Mouse (Mus musculus): ENCODE results near the gene Phf10. TPM values are rescaled to one million over a fixed set of nuclear protein-coding genes. Genes with fewer than 3 reads are reported as not detected.
"Not testable (repeated sequence)": the region's sequence is repeated elsewhere in the genome, so short reads cannot be mapped to it uniquely, and the experiment has no call there.

Phf10 gene
- polyA plus RNA-seq, 1 experiment from 2014 or later, result 48.6 TPM

DNA sequence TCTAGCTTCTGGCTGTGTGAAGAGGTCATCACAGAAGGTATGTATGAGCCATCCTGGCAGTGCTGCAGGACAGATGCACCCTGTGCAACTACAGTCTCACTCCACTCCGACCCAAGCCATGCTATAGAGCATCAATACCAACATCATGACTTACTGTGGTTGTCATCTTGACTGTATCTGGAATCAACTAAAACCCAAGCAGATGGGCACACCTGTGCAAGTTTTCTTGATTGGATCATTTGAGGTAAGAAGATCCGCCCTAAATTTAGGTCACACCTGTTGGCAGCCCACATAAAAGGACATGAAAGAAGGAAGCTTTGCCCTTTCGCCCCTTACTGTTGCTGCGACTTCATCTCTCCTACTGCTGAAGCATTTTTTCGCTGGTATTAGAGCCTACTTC is 51.7 kb downstream of the Phf10 start:
- Histone ChIP-seq H3K4me2 (ENCODE audit: low read length) (no peak overlapping the region), H3K4me3 (ENCODE audit: low read depth, low read length) (no peak overlapping the region), H3K27ac (ENCODE audit: low read depth) (no peak overlapping the region), H3K4me1 (replicated peaks; ENCODE audit: control insufficient read depth, insufficient read depth, low read length) (no peaks in the 10 kb centered on the region), H3K27me3 (replicated peaks; ENCODE audit: control insufficient read depth, insufficient read depth, low read length) (no peaks in the 10 kb centered on the region), H3K36me3 (ENCODE audit: control insufficient read depth, insufficient read depth, low read length) (no peaks in the 10 kb centered on the region), H3K9ac (ENCODE audit: low read length) (no peak overlapping the region), H3K9me3 (ENCODE audit: control insufficient read depth, low read length) (no peaks in the 10 kb centered on the region)
- DNase-seq (ENCODE audit: low spot score) (peak; percentile 24), ATAC-seq (replicated peaks; ENCODE audit: low FRiP score, low TSS enrichment, low read depth) (no peak)
- 88% methylated on average over 5 of the region's 5 CpGs for WGBS

- WGBS, result 63% methylated on average over 12 of the region's 12 CpGs
- no peak overlapping the region for H3K4me3 ChIP-seq (ENCODE audit: low read depth, low read length)
These were observed 53.9 kb downstream of the Phf10 start for GRCm38 (mm10) chr17:14907136-14907535.

DNA sequence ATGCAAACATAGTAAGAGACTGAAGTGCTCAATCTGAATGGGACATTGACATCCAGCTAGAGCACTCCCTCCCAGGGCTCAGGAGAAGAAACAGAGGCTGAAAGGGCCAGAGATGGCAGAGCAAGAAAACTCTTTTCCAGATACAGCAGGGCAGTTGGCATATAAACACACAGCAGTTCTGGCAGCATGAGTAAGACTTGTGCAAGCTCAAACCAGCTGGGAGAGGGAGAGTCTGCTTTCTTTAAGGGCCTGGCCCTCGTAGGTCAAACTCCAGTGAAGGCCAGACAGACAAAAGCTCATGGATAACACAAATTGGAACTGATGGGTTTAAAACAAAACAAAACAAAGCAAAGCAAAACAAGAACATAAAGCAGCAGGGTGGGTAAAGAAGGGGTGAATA is 54.5 kb downstream of the Phf10 start:
- 30% methylated on average over 1 of the region's 1 CpGs for WGBS
- Histone ChIP-seq H3K4me2 (ENCODE audit: low read length) (no peak overlapping the region), H3K36me3 (ENCODE audit: control insufficient read depth, insufficient read depth, low read length) (no peaks in the 10 kb centered on the region), H3K9me3 (ENCODE audit: control insufficient read depth, low read length) (no peaks in the 10 kb centered on the region), H3K27me3 (replicated peaks; ENCODE audit: control insufficient read depth, insufficient read depth, low read length) (no peaks in the 10 kb centered on the region), H3K4me3 (ENCODE audit: low read depth, low read length) (no peak overlapping the region), H3K4me1 (replicated peaks; ENCODE audit: control insufficient read depth, insufficient read depth, low read length) (no peaks in the 10 kb centered on the region), H3K27ac (ENCODE audit: low read depth) (no peak overlapping the region), H3K9ac (ENCODE audit: low read length) (no peak overlapping the region)
- ATAC-seq (replicated peaks; ENCODE audit: low FRiP score, low TSS enrichment, low read depth) (no peak), DNase-seq (ENCODE audit: low spot score) (peak; percentile 25)

More at GRCm38 (mm10) chr17:14907136-14907535, 53.9 kb downstream of the Phf10 start:
- no peaks in the 10 kb centered on the region for H3K27me3 ChIP-seq (replicated peaks; ENCODE audit: control insufficient read depth, insufficient read depth, low read length)
- ATAC-seq (replicated peaks; ENCODE audit: low FRiP score, low TSS enrichment, low read depth) (no peak), DNase-seq (ENCODE audit: low spot score) (no peak)
- H3K4me2 ChIP-seq (ENCODE audit: low read length), result no peak overlapping the region
- H3K36me3 ChIP-seq (ENCODE audit: control insufficient read depth, insufficient read depth, low read length), result no peaks in the 10 kb centered on the region
- no peaks in the 10 kb centered on the region for H3K9me3 ChIP-seq (ENCODE audit: control insufficient read depth, low read length)
- no peak overlapping the region for H3K9ac ChIP-seq (ENCODE audit: low read length)
- no peak overlapping the region for H3K27ac ChIP-seq (ENCODE audit: low read depth)
- H3K4me1 ChIP-seq (replicated peaks; ENCODE audit: control insufficient read depth, insufficient read depth, low read length), result no peaks in the 10 kb centered on the region

- WGBS, result 60% methylated on average over 7 of the region's 7 CpGs
- Histone ChIP-seq H3K4me1 (replicated peaks; ENCODE audit: control insufficient read depth, insufficient read depth, low read length) (no peaks in the 10 kb centered on the region), H3K27ac (ENCODE audit: low read depth) (no peak overlapping the region), H3K4me2 (ENCODE audit: low read length) (no peak overlapping the region), H3K9me3 (ENCODE audit: control insufficient read depth, low read length) (no peaks in the 10 kb centered on the region), H3K4me3 (ENCODE audit: low read depth, low read length) (no peak overlapping the region), H3K36me3 (ENCODE audit: control insufficient read depth, insufficient read depth, low read length) (no peaks in the 10 kb centered on the region), H3K9ac (ENCODE audit: low read length) (no peak overlapping the region), H3K27me3 (replicated peaks; ENCODE audit: control insufficient read depth, insufficient read depth, low read length) (no peaks in the 10 kb centered on the region)
- DNase-seq (ENCODE audit: low spot score), result peak; percentile 89
- ATAC-seq (replicated peaks; ENCODE audit: low FRiP score, low TSS enrichment, low read depth), result 0 out of 2 replicates have a peak, but pooled peaks have one; percentile 23
These were observed 56.3 kb downstream of the Phf10 start for GRCm38 (mm10) chr17:14904637-14905265.

- DNase-seq (ENCODE audit: low spot score) (no peak), ATAC-seq (replicated peaks; ENCODE audit: low FRiP score, low TSS enrichment, low read depth) (no peak)
- no peaks in the 10 kb centered on the region for H3K27me3 ChIP-seq (replicated peaks; ENCODE audit: control insufficient read depth, insufficient read depth, low read length)
- no peak overlapping the region for H3K27ac ChIP-seq (ENCODE audit: low read depth)
- no peak overlapping the region for H3K4me2 ChIP-seq (ENCODE audit: low read length)
- H3K9ac ChIP-seq (ENCODE audit: low read length), result no peak overlapping the region
- H3K4me1 ChIP-seq (replicated peaks; ENCODE audit: control insufficient read depth, insufficient read depth, low read length), result no peaks in the 10 kb centered on the region
- no peaks in the 10 kb centered on the region for H3K9me3 ChIP-seq (ENCODE audit: control insufficient read depth, low read length)
- 82% methylated on average over 6 of the region's 6 CpGs for WGBS
- H3K4me3 ChIP-seq (ENCODE audit: low read depth, low read length), result no peak overlapping the region
- no peaks in the 10 kb centered on the region for H3K36me3 ChIP-seq (ENCODE audit: control insufficient read depth, insufficient read depth, low read length)
These were observed 56.9 kb downstream of the Phf10 start for GRCm38 (mm10) chr17:14904206-14904605.

- Histone ChIP-seq H3K27ac (ENCODE audit: low read depth) (no peak overlapping the region), H3K27me3 (replicated peaks; ENCODE audit: control insufficient read depth, insufficient read depth, low read length) (no peaks in the 10 kb centered on the region), H3K4me3 (ENCODE audit: low read depth, low read length) (no peak overlapping the region), H3K4me1 (replicated peaks; ENCODE audit: control insufficient read depth, insufficient read depth, low read length) (no peaks in the 10 kb centered on the region), H3K9ac (ENCODE audit: low read length) (no peak overlapping the region), H3K36me3 (ENCODE audit: control insufficient read depth, insufficient read depth, low read length) (no peaks in the 10 kb centered on the region), H3K4me2 (ENCODE audit: low read length) (no peak overlapping the region), H3K9me3 (ENCODE audit: control insufficient read depth, low read length) (no peaks in the 10 kb centered on the region)
- ATAC-seq (replicated peaks; ENCODE audit: low FRiP score, low TSS enrichment, low read depth) (no peak), DNase-seq (ENCODE audit: low spot score) (peak; percentile 31)
- WGBS, result 81% methylated on average over 3 of the region's 3 CpGs
These were observed 57.9 kb downstream of the Phf10 start for GRCm38 (mm10) chr17:14903212-14903611.

GRCm38 (mm10) chr17:14898972-14899371 is 62.1 kb downstream of the Phf10 start:
- Histone ChIP-seq H3K27ac (ENCODE audit: low read depth) (no peak overlapping the region), H3K9me3 (ENCODE audit: control insufficient read depth, low read length) (no peaks in the 10 kb centered on the region), H3K4me2 (ENCODE audit: low read length) (no peak overlapping the region), H3K9ac (ENCODE audit: low read length) (no peak overlapping the region), H3K4me3 (ENCODE audit: low read depth, low read length) (no peak overlapping the region), H3K36me3 (ENCODE audit: control insufficient read depth, insufficient read depth, low read length) (no peaks in the 10 kb centered on the region), H3K27me3 (replicated peaks; ENCODE audit: control insufficient read depth, insufficient read depth, low read length) (no peaks in the 10 kb centered on the region), H3K4me1 (replicated peaks; ENCODE audit: control insufficient read depth, insufficient read depth, low read length) (no peaks in the 10 kb centered on the region)
- no peak for DNase-seq (ENCODE audit: low spot score)
- 78% methylated on average over 1 of the region's 1 CpGs for WGBS
- no peak for ATAC-seq (replicated peaks; ENCODE audit: low FRiP score, low TSS enrichment, low read depth)

DNA sequence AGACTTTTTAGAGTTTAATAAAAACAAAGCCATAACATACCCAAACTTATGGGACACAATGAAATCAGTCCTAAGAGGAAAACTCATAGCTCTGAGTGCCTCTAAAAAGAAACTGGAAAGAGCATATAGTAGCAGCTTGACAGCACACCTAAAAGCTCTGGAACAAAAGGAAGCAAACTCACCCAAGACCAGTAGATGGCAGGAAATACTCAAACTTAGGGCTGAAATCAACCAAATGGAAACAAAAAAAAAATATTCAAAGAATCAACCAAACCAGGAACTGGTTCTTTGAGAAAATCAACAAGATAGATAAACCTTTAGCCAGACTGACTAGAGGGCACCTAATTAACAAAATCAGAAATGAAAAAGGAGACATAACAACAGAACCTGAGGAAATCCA is 66.0 kb downstream of the Phf10 start:
- H3K4me3 ChIP-seq (ENCODE audit: low read depth, low read length); H3K36me3 ChIP-seq (ENCODE audit: control insufficient read depth, insufficient read depth, low read length); ATAC-seq (replicated peaks; ENCODE audit: low FRiP score, low TSS enrichment, low read depth); H3K4me1 ChIP-seq (replicated peaks; ENCODE audit: control insufficient read depth, insufficient read depth, low read length); H3K9me3 ChIP-seq (ENCODE audit: control insufficient read depth, low read length); H3K27ac ChIP-seq (ENCODE audit: low read depth); H3K27me3 ChIP-seq (replicated peaks; ENCODE audit: control insufficient read depth, insufficient read depth, low read length); H3K9ac ChIP-seq (ENCODE audit: low read length); H3K4me2 ChIP-seq (ENCODE audit: low read length); DNase-seq (ENCODE audit: low spot score): not testable (repeated sequence)
